Mouse (Mus musculus): ENCODE data around the gene Mtx3. TPM values are rescaled to one million over a fixed set of nuclear protein-coding genes. Genes with fewer than 3 reads are reported as not detected.
"Not testable (repeated sequence)": the region's sequence is repeated elsewhere in the genome, so short reads cannot be mapped to it uniquely, and the experiment has no call there.

Mtx3 gene
- polyA plus RNA-seq (2016; fragmentation: Nextera tagmentation; extraction: Ambion mirVana): 4.9 and 5.4 TPM in 2 replicates

DNA sequence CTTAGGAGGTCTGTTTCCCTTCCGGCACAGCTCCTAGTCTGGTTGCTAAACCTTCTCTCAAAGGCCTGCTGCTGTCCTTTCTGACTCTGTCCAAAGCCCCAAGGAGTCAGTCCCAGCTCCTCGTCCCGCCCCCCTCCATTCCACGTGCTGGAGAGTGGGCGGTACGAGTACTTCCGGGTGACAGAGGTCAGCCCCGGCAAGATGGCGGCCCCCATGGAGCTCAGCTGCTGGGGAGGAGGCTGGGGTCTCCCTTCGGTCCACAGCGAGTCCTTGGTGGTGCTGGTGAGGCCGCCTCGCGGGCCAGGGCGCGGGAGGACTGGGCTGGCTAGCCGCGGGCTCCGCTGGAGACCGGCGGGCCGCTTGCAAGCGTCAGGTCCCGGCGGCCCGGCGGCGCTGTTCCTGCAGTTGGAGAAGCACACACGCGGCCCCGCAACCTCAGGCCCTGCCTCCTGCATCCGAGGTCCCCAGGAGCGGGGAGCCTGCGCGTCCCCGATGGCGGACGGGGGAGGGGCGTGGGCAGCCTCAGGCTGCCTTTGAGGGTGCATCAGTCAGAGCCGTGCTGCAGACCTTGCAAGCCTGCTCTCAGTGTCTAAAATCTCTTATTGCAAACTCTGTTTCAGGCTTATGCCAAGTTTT, at the start of gene Mtx3:
Mtx3 (plus strand) TSS at position 175 of the 636 bp plus-strand sequence.
- Histone ChIP-seq H3K9ac (replicated peaks) (peak within 1 kb of the TSS; percentile 83), H3K4me1 (replicated peaks) (peaks cover 7% of the 10 kb centered on the region), H3K4me2 (peak within 1 kb of the TSS; percentile 68), H3K9me3 (no peaks in the 10 kb centered on the region), H3K4me3 (replicated peaks) (peak within 1 kb of the TSS; percentile 79), H3K27ac (peak within 1 kb of the TSS; percentile 90), H3K27me3 (no peaks in the 10 kb centered on the region), H3K36me3 (peaks cover 28% of the 10 kb centered on the region)
- 3% methylated on average over 40 of the region's 40 CpGs for WGBS
- peak; percentile 94 for ATAC-seq (ENCODE audit: insufficient number of reproducible peaks, insufficient read depth, low FRiP score, low TSS enrichment, low read depth)

DNA sequence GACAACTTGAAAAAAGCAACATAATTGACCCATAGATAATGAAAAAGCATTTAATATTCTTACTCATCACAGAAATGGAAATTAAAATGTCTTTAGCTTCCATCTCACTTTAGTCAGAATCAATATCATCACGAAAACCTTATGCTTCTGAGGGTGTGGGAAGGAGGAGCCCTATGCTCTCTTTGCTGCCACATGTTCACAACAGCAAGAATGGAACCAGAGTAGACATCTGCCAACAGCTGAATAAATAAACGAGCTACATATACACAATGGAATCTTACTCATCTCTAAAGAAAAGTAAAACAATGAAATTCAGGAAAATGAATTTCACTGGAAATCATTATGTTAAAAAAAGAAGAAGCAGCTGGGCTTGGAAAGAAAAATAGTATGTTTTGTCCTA, 45.7 kb upstream of the Mtx3 start:
- Histone ChIP-seq H3K4me1 (replicated peaks) (peaks cover 12% of the 10 kb centered on the region), H3K27ac (no peak overlapping the region), H3K27me3 (peaks cover 25% of the 10 kb centered on the region), H3K9me3 (no peaks in the 10 kb centered on the region), H3K36me3 (no peaks in the 10 kb centered on the region), H3K4me2 (no peak overlapping the region), H3K4me3 (replicated peaks) (no peak overlapping the region), H3K9ac (replicated peaks) (no peak overlapping the region)
- no peak for ATAC-seq (ENCODE audit: insufficient number of reproducible peaks, insufficient read depth, low FRiP score, low TSS enrichment, low read depth)
- WGBS: 78% methylated on average over 2 of the region's 2 CpGs

DNA sequence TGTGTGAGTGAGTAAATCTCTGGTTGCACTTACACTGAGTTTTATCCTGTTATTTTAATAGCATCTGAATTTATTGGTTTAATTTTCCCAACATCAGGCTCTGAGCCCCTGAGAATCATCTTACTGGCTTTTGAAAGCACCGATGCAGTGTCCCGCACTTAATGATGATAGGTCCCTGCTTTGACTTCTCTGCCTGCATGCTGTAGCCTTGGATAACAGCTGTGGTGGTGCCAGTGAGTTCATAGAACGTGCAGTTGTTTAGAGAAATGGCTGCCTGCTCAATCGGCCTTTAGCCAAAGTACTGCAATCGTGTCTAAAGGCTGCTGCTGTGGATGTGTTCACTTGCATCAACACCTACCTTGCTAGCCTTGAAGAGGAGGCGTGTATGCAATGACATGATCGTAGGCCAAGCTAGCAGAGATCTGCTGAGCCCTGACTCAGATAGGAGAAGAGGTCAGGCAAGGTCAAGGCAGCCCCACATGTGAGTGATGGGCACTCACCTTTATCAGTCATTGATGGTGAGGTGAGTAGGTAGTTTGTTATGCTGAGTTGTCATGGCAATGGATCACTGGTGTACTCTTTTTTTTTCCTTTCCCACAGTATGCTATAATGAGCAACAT, 45.1 kb upstream of the Mtx3 start:
- H3K4me2 ChIP-seq: no peak overlapping the region
- no peaks in the 10 kb centered on the region for H3K36me3 ChIP-seq
- WGBS: 79% methylated on average over 7 of the region's 7 CpGs
- no peak overlapping the region for H3K27ac ChIP-seq
- ATAC-seq (ENCODE audit: insufficient number of reproducible peaks, insufficient read depth, low FRiP score, low TSS enrichment, low read depth): no peak
- H3K9me3 ChIP-seq: no peaks in the 10 kb centered on the region
- no peak overlapping the region for H3K4me3 ChIP-seq (replicated peaks)
- H3K4me1 ChIP-seq (replicated peaks): peaks cover 10% of the 10 kb centered on the region
- H3K27me3 ChIP-seq: peaks cover 20% of the 10 kb centered on the region
- no peak overlapping the region for H3K9ac ChIP-seq (replicated peaks)

GRCm38 (mm10) chr13:92806785-92807184, 37.8 kb upstream of the Mtx3 start:
- H3K4me2 ChIP-seq: no peak overlapping the region
- no peaks in the 10 kb centered on the region for H3K27me3 ChIP-seq
- peaks cover 7% of the 10 kb centered on the region for H3K4me1 ChIP-seq (replicated peaks)
- ATAC-seq (ENCODE audit: insufficient number of reproducible peaks, insufficient read depth, low FRiP score, low TSS enrichment, low read depth): no peak
- H3K27ac ChIP-seq: no peak overlapping the region
- no peaks in the 10 kb centered on the region for H3K36me3 ChIP-seq
- H3K4me3 ChIP-seq (replicated peaks): no peak overlapping the region
- H3K9ac ChIP-seq (replicated peaks): no peak overlapping the region
- no peaks in the 10 kb centered on the region for H3K9me3 ChIP-seq

- no peaks in the 10 kb centered on the region for H3K27me3 ChIP-seq
- WGBS: 86% methylated on average over 3 of the region's 3 CpGs
- ATAC-seq (ENCODE audit: insufficient number of reproducible peaks, insufficient read depth, low FRiP score, low TSS enrichment, low read depth): no peak
- H3K9ac ChIP-seq (replicated peaks): no peak overlapping the region
- no peaks in the 10 kb centered on the region for H3K9me3 ChIP-seq
- H3K4me2 ChIP-seq: no peak overlapping the region
- H3K4me1 ChIP-seq (replicated peaks): peaks cover 13% of the 10 kb centered on the region
- no peaks in the 10 kb centered on the region for H3K36me3 ChIP-seq
- H3K27ac ChIP-seq: no peak overlapping the region
- no peak overlapping the region for H3K4me3 ChIP-seq (replicated peaks)
Observed at GRCm38 (mm10) chr13:92807849-92808248, 36.7 kb upstream of the Mtx3 start.

- not testable (repeated sequence) for H3K27ac ChIP-seq; H3K4me2 ChIP-seq; H3K36me3 ChIP-seq; H3K9ac ChIP-seq (replicated peaks); H3K4me3 ChIP-seq (replicated peaks); H3K9me3 ChIP-seq; H3K4me1 ChIP-seq (replicated peaks); H3K27me3 ChIP-seq; ATAC-seq (ENCODE audit: insufficient number of reproducible peaks, insufficient read depth, low FRiP score, low TSS enrichment, low read depth)
- 96% methylated on average over 1 of the region's 1 CpGs for WGBS
Observed at GRCm38 (mm10) chr13:92810592-92810991, 34.0 kb upstream of the Mtx3 start.

GRCm38 (mm10) chr13:92816329-92816728, 28.2 kb upstream of the Mtx3 start:
- Histone ChIP-seq H3K27ac (no peak overlapping the region), H3K9me3 (no peaks in the 10 kb centered on the region), H3K4me1 (replicated peaks) (peaks cover 8% of the 10 kb centered on the region; the same call in 1 of the 2 replicates), H3K9ac (replicated peaks) (no peak overlapping the region), H3K4me2 (no peak overlapping the region), H3K36me3 (no peaks in the 10 kb centered on the region), H3K27me3 (no peaks in the 10 kb centered on the region), H3K4me3 (replicated peaks) (no peak overlapping the region)
- no peak for ATAC-seq (ENCODE audit: insufficient number of reproducible peaks, insufficient read depth, low FRiP score, low TSS enrichment, low read depth)
- WGBS: 79% methylated on average over 5 of the region's 5 CpGs

GRCm38 (mm10) chr13:92817357-92817756, 27.2 kb upstream of the Mtx3 start:
- Histone ChIP-seq H3K4me1 (replicated peaks) (0 out of 2 replicates have a peak, but pooled peaks cover under 1% of the 10 kb centered on the region), H3K9ac (replicated peaks) (no peak overlapping the region), H3K4me2 (no peak overlapping the region), H3K27me3 (no peaks in the 10 kb centered on the region), H3K9me3 (no peaks in the 10 kb centered on the region), H3K4me3 (replicated peaks) (no peak overlapping the region), H3K27ac (no peak overlapping the region), H3K36me3 (no peaks in the 10 kb centered on the region)
- WGBS: 61% methylated on average over 3 of the region's 3 CpGs
- no peak for ATAC-seq (ENCODE audit: insufficient number of reproducible peaks, insufficient read depth, low FRiP score, low TSS enrichment, low read depth)

- Histone ChIP-seq H3K4me2 (0 out of 2 replicates have a peak overlapping the region, but pooled peaks have one; percentile 6), H3K36me3 (no peaks in the 10 kb centered on the region), H3K4me1 (replicated peaks) (no peaks in the 10 kb centered on the region), H3K27ac (no peak overlapping the region), H3K9me3 (no peaks in the 10 kb centered on the region), H3K27me3 (no peaks in the 10 kb centered on the region), H3K4me3 (replicated peaks) (no peak overlapping the region), H3K9ac (replicated peaks) (no peak overlapping the region)
- WGBS: 58% methylated on average over 10 of the region's 10 CpGs
- ATAC-seq (ENCODE audit: insufficient number of reproducible peaks, insufficient read depth, low FRiP score, low TSS enrichment, low read depth): no peak
Observed at GRCm38 (mm10) chr13:92828820-92829219, 15.7 kb upstream of the Mtx3 start.

- Histone ChIP-seq H3K36me3 (no peaks in the 10 kb centered on the region), H3K27ac (no peak overlapping the region), H3K27me3 (no peaks in the 10 kb centered on the region), H3K9me3 (no peaks in the 10 kb centered on the region), H3K4me2 (no peak overlapping the region), H3K9ac (replicated peaks) (no peak overlapping the region), H3K4me3 (replicated peaks) (no peak overlapping the region), H3K4me1 (replicated peaks) (no peaks in the 10 kb centered on the region)
- WGBS: 91% methylated on average over 4 of the region's 4 CpGs
- ATAC-seq (ENCODE audit: insufficient number of reproducible peaks, insufficient read depth, low FRiP score, low TSS enrichment, low read depth): no peak
Observed at GRCm38 (mm10) chr13:92833162-92833561, 11.4 kb upstream of the Mtx3 start.

DNA sequence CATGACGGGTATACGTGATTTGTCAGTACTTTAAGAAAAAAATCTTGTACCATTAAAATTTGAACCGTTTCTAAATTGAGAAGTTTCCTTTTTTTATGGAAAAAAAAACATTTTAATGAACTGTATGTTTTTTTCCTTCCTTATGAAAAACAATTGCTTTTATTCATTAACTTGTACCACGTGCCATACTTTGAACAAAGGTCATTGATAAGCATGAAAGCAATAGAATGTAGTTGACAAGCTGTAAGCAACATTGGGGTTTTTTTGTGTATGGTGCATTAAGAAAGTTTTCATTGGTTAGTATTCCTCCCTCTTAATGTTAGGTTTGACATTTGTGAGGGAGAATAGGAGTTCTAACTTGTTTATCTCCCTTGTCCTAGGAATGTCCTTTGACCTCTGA, 1.9 kb downstream of the Mtx3 start:
- Histone ChIP-seq H3K27ac (no peak overlapping the region), H3K9me3 (no peaks in the 10 kb centered on the region), H3K4me3 (replicated peaks) (no peak overlapping the region), H3K9ac (replicated peaks) (no peak overlapping the region), H3K27me3 (no peaks in the 10 kb centered on the region), H3K4me2 (no peak overlapping the region), H3K36me3 (peaks cover 46% of the 10 kb centered on the region), H3K4me1 (replicated peaks) (peaks cover 7% of the 10 kb centered on the region)
- no peak for ATAC-seq (ENCODE audit: insufficient number of reproducible peaks, insufficient read depth, low FRiP score, low TSS enrichment, low read depth)
- WGBS: 89% methylated on average over 4 of the region's 4 CpGs

DNA sequence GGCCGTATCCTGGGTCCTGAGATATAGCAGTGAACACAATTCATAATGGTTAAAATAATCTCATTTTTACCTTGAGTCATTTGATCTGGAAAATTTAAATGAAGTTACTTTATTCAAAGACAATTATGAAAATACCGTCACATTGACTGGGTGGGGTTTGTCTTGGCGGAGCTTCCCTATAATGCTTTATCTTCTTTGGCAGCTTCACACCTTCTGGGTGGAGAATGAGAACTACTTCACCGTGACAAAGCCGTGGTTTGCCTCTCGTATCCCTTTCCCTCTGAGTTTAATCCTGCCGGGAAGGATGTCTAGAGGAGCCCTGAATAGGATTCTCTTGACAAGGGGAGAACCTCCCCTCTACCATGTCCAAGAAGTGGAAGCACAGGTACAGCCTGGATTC, 2.8 kb downstream of the Mtx3 start:
- 90% methylated on average over 7 of the region's 7 CpGs for WGBS
- no peak overlapping the region for H3K4me2 ChIP-seq
- ATAC-seq (ENCODE audit: insufficient number of reproducible peaks, insufficient read depth, low FRiP score, low TSS enrichment, low read depth): no peak
- H3K9ac ChIP-seq (replicated peaks): no peak overlapping the region
- H3K27me3 ChIP-seq: no peaks in the 10 kb centered on the region
- H3K4me3 ChIP-seq (replicated peaks): no peak overlapping the region
- H3K4me1 ChIP-seq (replicated peaks): peaks cover 7% of the 10 kb centered on the region
- H3K36me3 ChIP-seq: peaks cover 50% of the 10 kb centered on the region
- H3K9me3 ChIP-seq: no peaks in the 10 kb centered on the region
- H3K27ac ChIP-seq: no peak overlapping the region

Data from limb, embryonic 12.5 days (tissue).